Mouse (Mus musculus) lung, adult 2 months (tissue): Measurements from ENCODE around the gene Ctps. TPM values are rescaled to one million over a fixed set of nuclear protein-coding genes. Genes with fewer than 3 reads are reported as not detected.
A peak's percentile ranks its signal among the peaks of the same experiment; 100 is the strongest.

ENCODE experiments used
- DNase-seq: peaks from one replicate; pipeline ENCODE4 v3.0.0; 2022
- H3K4me1 ChIP-seq: fragments of 200-500 bp; 2 replicates; pipeline ENCODE4 v1.6.1; 2011; ENCODE audit warnings: low read length; ENCODE audit not compliant: control insufficient read depth, insufficient read depth
- H3K4me3 ChIP-seq: fragments of 200-500 bp; replicated peaks from 2 replicates; pipeline ENCODE3; 2011; ENCODE audit warnings: low read depth, mild to moderate bottlenecking, control low read depth, low read length; ENCODE audit errors: extremely low read depth
- CTCF ChIP-seq: fragments of 200-500 bp; IDR thresholded peaks from 2 replicates; pipeline ENCODE4 v1.5.1; 2011; ENCODE audit warnings: mild to moderate bottlenecking, low read length, control low read depth; ENCODE audit not compliant: insufficient read depth
- POLR2A ChIP-seq: fragments of 200-500 bp; IDR thresholded peaks from 2 replicates; pipeline ENCODE4 v1.6.1; 2011; ENCODE audit warnings: low read depth, mild to moderate bottlenecking, control low read depth, low read length, borderline replicate concordance; ENCODE audit errors: extremely low read depth
- WGBS: fragments of 180-500 bp; shearing (Covaris S2); methylation state at CpG from one replicate; pipeline ENCODE4 v1.1.7; 2018; 5-methylcytosine and 5-hydroxymethylcytosine counted together
- polyA plus RNA-seq: library from polyadenylated mRNA; depleted of rRNA; stranded (reverse); fragments of >200 nt; gene quantifications from 2 replicates; pipeline ENCODE4 v1.2.3, GENCODE M21; 2012

The Ctps gene
- polyA plus RNA-seq, 1 experiment = 10.2 TPM

- peaks cover 9% of the 10 kb centered on the region; the same call in 1 of the 2 replicates for H3K4me1 ChIP-seq
- TF ChIP-seq POLR2A (no peak), CTCF (no peak)
- DNase-seq = no peak
- H3K4me3 ChIP-seq = no peak overlapping the region
- WGBS = 68% methylated on average over 3 of the region's 3 CpGs
These were observed 991 bp upstream of the Ctps start for GRCm38 (mm10) chr4:120571070-120571464.

- Histone ChIP-seq H3K4me1 (peaks cover 9% of the 10 kb centered on the region; the same call in 1 of the 2 replicates), H3K4me3 (peak overlapping the region; percentile 92)
- WGBS = under 1% methylated on average over 27 of the region's 27 CpGs
- TF ChIP-seq POLR2A = no peak
- TF ChIP-seq CTCF = no peak
- DNase-seq = no peak
These were observed 478 bp upstream of the Ctps start for GRCm38 (mm10) chr4:120570438-120571069.

- peak overlapping the region; percentile 92 for H3K4me3 ChIP-seq
- peaks cover 9% of the 10 kb centered on the region; the same call in 1 of the 2 replicates for H3K4me1 ChIP-seq
- peak; percentile 21 for DNase-seq
- TF ChIP-seq CTCF (no peak), POLR2A (no peak)
- WGBS = 11% methylated on average over 4 of the region's 4 CpGs
These were observed 1.1 kb downstream of the Ctps start for GRCm38 (mm10) chr4:120569025-120569424.

GRCm38 (mm10) chr4:120568005-120568404 lies 2.1 kb downstream of the Ctps start:
- DNase-seq = peak; percentile 19
- Histone ChIP-seq H3K4me1 (peaks cover 9% of the 10 kb centered on the region; the same call in 1 of the 2 replicates), H3K4me3 (no peak overlapping the region)
- TF ChIP-seq POLR2A (no peak), CTCF (no peak)
- WGBS = 22% methylated on average over 5 of the region's 5 CpGs

GRCm38 (mm10) chr4:120565726-120566125 lies 4.3 kb downstream of the Ctps start:
- H3K4me3 ChIP-seq = no peak overlapping the region
- TF ChIP-seq CTCF (no peak), POLR2A (no peak)
- WGBS = 66% methylated on average over 2 of the region's 2 CpGs
- DNase-seq = no peak
- H3K4me1 ChIP-seq = peaks cover 9% of the 10 kb centered on the region; the same call in 1 of the 2 replicates

GRCm38 (mm10) chr4:120556592-120556991 lies 13.5 kb downstream of the Ctps start:
- TF ChIP-seq POLR2A (no peak), CTCF (no peak)
- DNase-seq = peak; percentile 14
- Histone ChIP-seq H3K4me3 (no peak overlapping the region), H3K4me1 (no peaks in the 10 kb centered on the region)
- 85% methylated on average over 6 of the region's 6 CpGs for WGBS

- no peak for DNase-seq
- Histone ChIP-seq H3K4me3 (no peak overlapping the region), H3K4me1 (no peaks in the 10 kb centered on the region)
- WGBS = 78% methylated on average over 1 of the region's 1 CpGs
- TF ChIP-seq CTCF = no peak
- TF ChIP-seq POLR2A = no peak
These were observed 25.2 kb downstream of the Ctps start for GRCm38 (mm10) chr4:120544896-120545295.

- no peaks in the 10 kb centered on the region for H3K4me1 ChIP-seq
- TF ChIP-seq CTCF (no peak), POLR2A (no peak)
- no peak for DNase-seq
- H3K4me3 ChIP-seq = no peak overlapping the region
- 96% methylated on average over 10 of the region's 10 CpGs for WGBS
These were observed 31.4 kb downstream of the Ctps start for GRCm38 (mm10) chr4:120538664-120539063.

- DNase-seq = no peak
- no peak within 1 kb of the TSS for H3K4me3 ChIP-seq
- H3K4me1 ChIP-seq = no peaks in the 10 kb centered on the region
- WGBS = 80% methylated on average over 6 of the region's 6 CpGs
- TF ChIP-seq CTCF = no peak
- TF ChIP-seq POLR2A = no peak
These were observed 38.1 kb downstream of the Ctps start, which contains the start of gene Slfnl1 for GRCm38 (mm10) chr4:120531986-120532385. TSS of gene Slfnl1 (plus strand) at chr4:120532231.

GRCm38 (mm10) chr4:120528171-120528570 lies 41.9 kb downstream of the Ctps start:
- Histone ChIP-seq H3K4me1 (no peaks in the 10 kb centered on the region), H3K4me3 (no peak overlapping the region)
- no peak for DNase-seq
- 83% methylated on average over 9 of the region's 9 CpGs for WGBS
- TF ChIP-seq POLR2A (no peak), CTCF (no peak)
